In genomic region chr10:8011138-8011537, GRCm38 (mm10) we compare ENCODE assay signal across 24 mouse cellular contexts.
"Had no signal": no experiment of that assay in that cellular context is flagged by ENCODE, and none has a peak within 500 bp of the region (broad histone marks: within the 10 kb centered on the region; RNA-seq: fewer than 3 reads in every experiment).

No protein-coding gene starts in this region.

- H3K4me3 ChIP-seq: heart, embryonic 10.5 days; heart, embryonic 12.5 days; hindbrain, embryonic 13.5 days; hindbrain, embryonic 15.5 days; kidney, embryonic 15.5 days; limb, embryonic 13.5 days; limb, embryonic 15.5 days; liver, embryonic 13.5 days had no signal

- H3K36me3 ChIP-seq: heart, embryonic 10.5 days; heart, embryonic 12.5 days; hindbrain, embryonic 13.5 days; hindbrain, embryonic 15.5 days; kidney, embryonic 15.5 days; limb, embryonic 13.5 days; limb, embryonic 15.5 days; liver, embryonic 13.5 days had no signal

- H3K9ac ChIP-seq: heart, embryonic 12.5 days; hindbrain, embryonic 13.5 days; hindbrain, embryonic 15.5 days; kidney, embryonic 15.5 days; limb, embryonic 13.5 days; limb, embryonic 15.5 days; liver, embryonic 13.5 days had no signal

- DNase-seq: gastrocnemius, postnatal 14 days; gastrocnemius, postnatal 36 days; heart, adult 18-20 months; heart, postnatal 14 days; heart, postnatal 36 days; kidney, adult 11 months; kidney, adult 2 months; kidney, adult 9 months; kidney, postnatal 14 days; kidney, postnatal 36 days; layer of hippocampus, adult 9-11 months; layer of hippocampus, postnatal 36 days; left cerebral cortex, postnatal 4 days; liver, embryonic 13.5 days had no signal

- H3K9me3 ChIP-seq: heart, embryonic 10.5 days; heart, embryonic 12.5 days; hindbrain, embryonic 13.5 days; hindbrain, embryonic 15.5 days; kidney, embryonic 15.5 days; limb, embryonic 13.5 days; limb, embryonic 15.5 days; liver, embryonic 13.5 days had no signal

- H3K4me2 ChIP-seq: heart, embryonic 12.5 days; hindbrain, embryonic 13.5 days; hindbrain, embryonic 15.5 days; kidney, embryonic 15.5 days; limb, embryonic 13.5 days; limb, embryonic 15.5 days; liver, embryonic 13.5 days had no signal

- H3K4me1 ChIP-seq: hindbrain, embryonic 15.5 days; kidney, embryonic 15.5 days had no signal

- H3K27me3 ChIP-seq: heart, embryonic 12.5 days; hindbrain, embryonic 13.5 days; hindbrain, embryonic 15.5 days; kidney, embryonic 15.5 days; limb, embryonic 13.5 days; limb, embryonic 15.5 days; liver, embryonic 13.5 days had no signal

- H3K27ac ChIP-seq: heart, embryonic 10.5 days; hindbrain, embryonic 13.5 days; hindbrain, embryonic 15.5 days; hindbrain, postnatal 0 days; kidney, embryonic 15.5 days; kidney, postnatal 0 days; limb, embryonic 13.5 days; limb, embryonic 15.5 days; liver, embryonic 13.5 days had no signal

- ATAC-seq: hindbrain, postnatal 0 days; intestine, embryonic 16.5 days had no signal
